Mouse (Mus musculus) liver, adult (tissue): ENCODE data around the gene Olfr1420.

Source experiments
- GATA4 ChIP-seq: IDR thresholded peaks from 2 replicates; pipeline ENCODE4 v1.6.1; 2014; ENCODE audit warnings: mild to moderate bottlenecking, low read length; ENCODE audit not compliant: insufficient replicate concordance

The Olfr1420 gene

GRCm38 (mm10) chr19:11928025-11928748 is 41.8 kb downstream of the Olfr1420 start:
- no peak for TF ChIP-seq GATA4
